Comparison of ENCODE assay signal across 24 mouse cellular contexts in genomic region chr7:113566892-113567291, GRCm38 (mm10).
"Had no signal": no experiment of that assay in that cellular context is flagged by ENCODE, and none has a peak within 500 bp of the region (broad histone marks: within the 10 kb centered on the region; RNA-seq: fewer than 3 reads in every experiment).

No protein-coding gene starts in this region.

- H3K9ac ChIP-seq: embryonic facial prominence, embryonic 12.5 days; embryonic facial prominence, embryonic 13.5 days; embryonic facial prominence, embryonic 15.5 days; forebrain, embryonic 12.5 days; forebrain, embryonic 13.5 days; forebrain, embryonic 15.5 days; forebrain, postnatal 0 days had no signal

- H3K9me3 ChIP-seq: embryonic facial prominence, embryonic 10.5 days; embryonic facial prominence, embryonic 12.5 days; embryonic facial prominence, embryonic 13.5 days; embryonic facial prominence, embryonic 15.5 days; forebrain, embryonic 10.5 days; forebrain, embryonic 12.5 days; forebrain, embryonic 13.5 days; forebrain, embryonic 15.5 days had no signal

- H3K4me3 ChIP-seq: embryonic facial prominence, embryonic 10.5 days; embryonic facial prominence, embryonic 12.5 days; embryonic facial prominence, embryonic 13.5 days; embryonic facial prominence, embryonic 15.5 days; erythroblast, embryonic 14.5 days; forebrain, embryonic 10.5 days; forebrain, embryonic 12.5 days; forebrain, embryonic 13.5 days; forebrain, embryonic 15.5 days; gastrocnemius, adult 2 months; heart, adult 2 months had no signal

- ATAC-seq: forebrain, embryonic 13.5 days; forebrain, embryonic 14.5 days; forebrain, embryonic 15.5 days; forebrain, embryonic 16.5 days; forebrain, postnatal 0 days had no signal

- DNase-seq: cerebellum, adult 9-10 months; cerebellum, adult 9-11 months; cerebellum, postnatal 25 days; cerebellum, postnatal 36 days; embryo, embryonic 11 days; forebrain, postnatal 0 days; gastrocnemius, adult 2 months; gastrocnemius, postnatal 10 days; gastrocnemius, postnatal 14 days; gastrocnemius, postnatal 25 days; gastrocnemius, postnatal 36 days; heart, adult 18-20 months; heart, adult 2 months had no signal

- H3K4me2 ChIP-seq: embryonic facial prominence, embryonic 12.5 days; embryonic facial prominence, embryonic 13.5 days; embryonic facial prominence, embryonic 15.5 days; forebrain, embryonic 12.5 days; forebrain, embryonic 13.5 days; forebrain, embryonic 15.5 days had no signal

- H3K27ac ChIP-seq: embryonic facial prominence, embryonic 10.5 days; embryonic facial prominence, embryonic 12.5 days; embryonic facial prominence, embryonic 13.5 days; embryonic facial prominence, embryonic 15.5 days; forebrain, embryonic 10.5 days; forebrain, embryonic 12.5 days; forebrain, embryonic 13.5 days; forebrain, embryonic 15.5 days; gastrocnemius, adult 2 months; heart, adult 2 months had no signal

- H3K27me3 ChIP-seq: embryonic facial prominence, embryonic 12.5 days; embryonic facial prominence, embryonic 13.5 days; embryonic facial prominence, embryonic 15.5 days; forebrain, embryonic 12.5 days; forebrain, embryonic 13.5 days; forebrain, embryonic 15.5 days had no signal

- H3K4me1 ChIP-seq: embryonic facial prominence, embryonic 10.5 days; embryonic facial prominence, embryonic 12.5 days; embryonic facial prominence, embryonic 13.5 days; embryonic facial prominence, embryonic 15.5 days; forebrain, embryonic 10.5 days; forebrain, embryonic 12.5 days; forebrain, embryonic 13.5 days; forebrain, embryonic 15.5 days had no signal
